8 mouse cellular contexts compared by ENCODE assay signal in the genomic region with DNA sequence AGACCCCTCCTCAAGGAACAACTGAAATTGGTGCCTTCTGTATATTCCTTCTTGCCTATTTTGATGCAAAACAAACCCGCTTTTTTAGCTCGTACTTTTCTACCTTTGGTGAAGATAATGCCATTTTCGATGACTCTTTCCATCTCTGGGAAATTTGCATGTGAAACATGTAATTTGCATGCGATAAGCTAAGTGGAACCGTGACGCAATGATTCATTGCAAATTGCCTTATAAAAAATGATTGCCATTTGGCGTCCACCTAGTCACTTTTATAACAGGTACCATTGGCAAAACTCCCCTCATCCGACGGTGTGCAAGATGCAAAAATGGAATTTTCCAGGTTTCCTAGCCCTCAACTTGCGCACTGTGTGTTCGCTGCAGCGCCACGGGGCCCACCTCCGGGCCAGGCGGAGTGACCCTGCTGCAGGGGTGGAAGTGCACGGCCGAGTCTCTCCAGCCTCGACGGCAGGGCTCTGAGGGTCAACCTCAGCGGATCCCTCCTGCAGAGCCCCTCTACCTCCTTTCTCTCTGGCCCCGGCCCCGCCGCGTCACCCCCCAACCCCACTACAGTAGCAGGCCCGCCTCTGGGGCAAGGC. TPM values are rescaled to one million over a fixed set of nuclear protein-coding genes. Genes with fewer than 3 reads are reported as not detected.
A peak's percentile ranks its signal among the peaks of the same experiment; 100 is the strongest.
DNase-seq lines count a peak whose midpoint lies in the region; ATAC-seq and TF ChIP-seq lines count a peak whose summit lies in the region.

No protein-coding gene starts in this region.

- 18% methylated on average over 22 of the region's 25 CpGs for WGBS in embryonic facial prominence, embryonic 12.5 days
- whole genome bisulfite sequencing in intestine, postnatal 0 days, result 14% methylated on average over 25 of the region's 25 CpGs

- peak; percentile 52 for DNase-seq in naive thymus-derived CD4-positive, alpha-beta T cell, adult 2 months (ENCODE audit: low read depth)
- DNase-seq in layer of hippocampus, adult 9-11 months, result no peak
- no peak for DNase-seq in frontal cortex, postnatal 36 days (ENCODE audit: low spot score in 2 of 2)
- no peak for DNase-seq in cerebellum, postnatal 4 days (ENCODE audit: low spot score in 2 of 2)

- peak overlapping the region; percentile 46 for H3K4me2 ChIP-seq in embryonic facial prominence, embryonic 12.5 days (replicated peaks)
- H3K4me2 ChIP-seq in intestine, postnatal 0 days (replicated peaks; ENCODE audit: low read depth), result peak overlapping the region; percentile 65

- H3K9ac ChIP-seq in embryonic facial prominence, embryonic 12.5 days, result peak overlapping the region; percentile 66; the same call in 1 of the 2 replicates
- H3K9ac ChIP-seq in intestine, postnatal 0 days (ENCODE audit: low read depth, low read length), result peak overlapping the region; percentile 69

- no peaks in the 10 kb centered on the region; the same call in 1 of the 2 replicates for H3K4me1 ChIP-seq in megakaryocyte, embryonic 14.5 days
- no peaks in the 10 kb centered on the region for H3K4me1 ChIP-seq in embryonic facial prominence, embryonic 12.5 days
- no peaks in the 10 kb centered on the region for H3K4me1 ChIP-seq in intestine, postnatal 0 days (replicated peaks; ENCODE audit: control insufficient read depth, insufficient read depth, low read length)

- peaks cover 21% of the 10 kb centered on the region for H3K27me3 ChIP-seq in megakaryocyte, embryonic 14.5 days (replicated peaks)
- peaks cover 31% of the 10 kb centered on the region for H3K27me3 ChIP-seq in embryonic facial prominence, embryonic 12.5 days
- no peaks in the 10 kb centered on the region for H3K27me3 ChIP-seq in intestine, postnatal 0 days (replicated peaks; ENCODE audit: control insufficient read depth, insufficient read depth, low read length)

- ATAC-seq in megakaryocyte, adult 5-6 weeks (ENCODE audit: poor library complexity, severe bottlenecking), result no peak
- ATAC-seq in embryonic facial prominence, embryonic 12.5 days (ENCODE audit: insufficient number of reproducible peaks, insufficient read depth, low FRiP score, low TSS enrichment), result peak; percentile 53; the same call in 1 of the 2 replicates
- ATAC-seq in intestine, postnatal 0 days, result peak; percentile 58

- H3K4me3 ChIP-seq in megakaryocyte, embryonic 14.5 days (replicated peaks), result peak overlapping the region; percentile 95
- H3K4me3 ChIP-seq in embryonic facial prominence, embryonic 12.5 days, result peak overlapping the region; percentile 58
- peak overlapping the region; percentile 67 for H3K4me3 ChIP-seq in intestine, postnatal 0 days (ENCODE audit: low read depth, low read length)

- H3K27ac ChIP-seq in embryonic facial prominence, embryonic 12.5 days, result peak overlapping the region; percentile 83
- H3K27ac ChIP-seq in intestine, postnatal 0 days (ENCODE audit: low read depth, low read length), result peak overlapping the region; percentile 90

- H3K9me3 ChIP-seq in megakaryocyte, embryonic 14.5 days, result 0 out of 2 replicates have a peak, but pooled peaks cover 4% of the 10 kb centered on the region
- no peaks in the 10 kb centered on the region for H3K9me3 ChIP-seq in embryonic facial prominence, embryonic 12.5 days
- H3K9me3 ChIP-seq in intestine, postnatal 0 days (ENCODE audit: control insufficient read depth), result no peaks in the 10 kb centered on the region

- peaks cover 3% of the 10 kb centered on the region for H3K36me3 ChIP-seq in megakaryocyte, embryonic 14.5 days (replicated peaks; ENCODE audit: low read length)
- H3K36me3 ChIP-seq in embryonic facial prominence, embryonic 12.5 days, result no peaks in the 10 kb centered on the region
- no peaks in the 10 kb centered on the region for H3K36me3 ChIP-seq in intestine, postnatal 0 days (ENCODE audit: control insufficient read depth, insufficient read depth)

- no peak for TF ChIP-seq CTCF in intestine, postnatal 0 days (IDR thresholded peaks at IDR 0.05; ENCODE audit: low read depth)

RNA-seq across cellular contexts. Expression of a gene that starts 0.4 kb away (rescaled TPM):
- polyA plus RNA-seq in megakaryocyte, embryonic 14.5 days (2012; ENCODE audit: insufficient read depth, low replicate concordance), result 19.9 and 25.7 TPM in 2 replicates
- total RNA-seq in megakaryocyte, adult 5-6 weeks (2015), result 9.4 and 12.9 TPM in 2 replicates
- total RNA-seq in megakaryocyte, adult 5-6 weeks (2017), result 6.9 and 7.2 TPM in 2 replicates
- polyA plus RNA-seq in embryonic facial prominence, embryonic 12.5 days (2016; fragmentation: Nextera tagmentation; extraction: Ambion mirVana), result 10.1 and 13.2 TPM in 2 replicates
- 4.7 and 5.0 TPM in 2 replicates for polyA plus RNA-seq in intestine, postnatal 0 days (2015; fragmentation: Nextera tagmentation; extraction: Ambion mirVana)

RNA-seq across cellular contexts. Expression of a gene that starts 21.4 kb away (rescaled TPM):
- polyA plus RNA-seq in megakaryocyte, embryonic 14.5 days (2012; ENCODE audit: insufficient read depth, low replicate concordance), result 6.4 and 12.6 TPM in 2 replicates
- 95.0 and 104 TPM in 2 replicates for total RNA-seq in megakaryocyte, adult 5-6 weeks (2015)
- total RNA-seq in megakaryocyte, adult 5-6 weeks (2017), result 102 and 106 TPM in 2 replicates
- polyA plus RNA-seq in embryonic facial prominence, embryonic 12.5 days (2016; fragmentation: Nextera tagmentation; extraction: Ambion mirVana), result 89.2 and 90.7 TPM in 2 replicates
- 35.2 and 36.7 TPM in 2 replicates for polyA plus RNA-seq in intestine, postnatal 0 days (2015; fragmentation: Nextera tagmentation; extraction: Ambion mirVana)
